ENCODE assay signal across 28 mouse cellular contexts in the genomic region with DNA sequence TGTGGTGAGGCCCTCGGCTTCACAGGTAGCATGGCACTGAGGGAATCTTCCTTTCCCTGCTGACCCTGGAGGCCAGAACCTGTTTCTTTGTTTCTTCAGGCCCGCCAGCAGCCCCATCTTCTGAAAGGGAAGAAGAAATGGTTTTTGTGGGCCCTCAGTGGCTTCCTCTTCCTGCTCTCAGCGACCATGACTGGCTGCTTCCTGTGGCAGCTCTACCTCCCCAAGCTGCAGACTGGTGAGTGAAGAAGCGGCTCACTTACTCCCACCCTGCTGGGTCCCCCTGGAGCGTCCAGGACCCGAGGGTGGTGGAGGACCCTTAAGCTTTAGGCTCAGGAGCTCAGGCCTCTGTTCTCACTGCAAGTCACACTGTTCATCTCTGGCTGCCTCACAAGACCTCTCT. TPM values are rescaled to one million over a fixed set of nuclear protein-coding genes. Genes with fewer than 3 reads are reported as not detected.
A peak's percentile ranks its signal among the peaks of the same experiment; 100 is the strongest.
DNase-seq lines count a peak whose midpoint lies in the region; TF ChIP-seq lines count a peak whose summit lies in the region.
"Had no signal": no experiment of that assay in that cellular context is flagged by ENCODE, and none has a peak within 500 bp of the region (broad histone marks: within the 10 kb centered on the region; RNA-seq: fewer than 3 reads in every experiment).

No protein-coding gene starts in this region.

- peak; percentile 34 for DNase-seq in thymus, adult 2 months
- DNase-seq in thymus, adult 18-20 months = no peak
- peak; percentile 39 for DNase-seq in induced T-regulatory cell, adult 2 months (ENCODE audit: low read depth)
- DNase-seq in spleen, postnatal 10 days (ENCODE audit: low spot score in 2 of 2) = peak; percentile 14 to 37
- DNase-seq in thymus, postnatal 4 days = peak; percentile 53
- no peak for DNase-seq in left cerebral cortex, adult 9 months (ENCODE audit: low spot score in 2 of 2)
- no peak for DNase-seq in limb, embryonic 10.5 days (ENCODE audit: low spot score)
- no peak for DNase-seq in heart, embryonic 10.5 days (ENCODE audit: low spot score)
- DNase-seq: cerebellum, adult 8-10 months; gastrocnemius, postnatal 10 days; heart, adult 18-20 months; kidney, adult 2 months; kidney, postnatal 14 days; liver, embryonic 13.5 days; lung, embryonic 14.5 days; lung, postnatal 4 days; midbrain, embryonic 14.5 days; right cerebral cortex, postnatal 14 days had no signal

- peak overlapping the region; percentile 65; the same call in 1 of the 2 replicates for H3K27ac ChIP-seq in thymus, adult 2 months (ENCODE audit: control insufficient read depth, insufficient read depth, low read length)
- H3K27ac ChIP-seq in limb, embryonic 10.5 days = no peak overlapping the region
- no peak overlapping the region for H3K27ac ChIP-seq in heart, embryonic 10.5 days
- H3K27ac ChIP-seq: forebrain, embryonic 13.5 days; limb, embryonic 12.5 days; liver, embryonic 13.5 days; neural tube, embryonic 15.5 days had no signal

- 6% methylated on average over 6 of the region's 6 CpGs for WGBS in thymus, adult 2 months
- 72% methylated on average over 6 of the region's 6 CpGs for WGBS in limb, embryonic 10.5 days
- 56% methylated on average over 6 of the region's 6 CpGs for WGBS in heart, embryonic 10.5 days

- H3K9me3 ChIP-seq in limb, embryonic 10.5 days (replicated peaks) = no peaks in the 10 kb centered on the region
- H3K9me3 ChIP-seq in heart, embryonic 10.5 days = no peaks in the 10 kb centered on the region
- H3K9me3 ChIP-seq: forebrain, embryonic 13.5 days; limb, embryonic 12.5 days; liver, embryonic 13.5 days; neural tube, embryonic 15.5 days had no signal

- peaks cover 13% of the 10 kb centered on the region for H3K4me1 ChIP-seq in thymus, adult 2 months (replicated peaks; ENCODE audit: control insufficient read depth, insufficient read depth, low read length)
- H3K4me1 ChIP-seq in limb, embryonic 10.5 days = no peaks in the 10 kb centered on the region
- peaks cover 10% of the 10 kb centered on the region; the same call in 1 of the 2 replicates for H3K4me1 ChIP-seq in heart, embryonic 10.5 days
- H3K4me1 ChIP-seq: limb, embryonic 12.5 days; liver, embryonic 13.5 days; neural tube, embryonic 15.5 days had no signal

- no peaks in the 10 kb centered on the region for H3K27me3 ChIP-seq in thymus, adult 2 months (ENCODE audit: control insufficient read depth, insufficient read depth, low read length)
- H3K27me3 ChIP-seq in limb, embryonic 10.5 days (ENCODE audit: low read depth, poor library complexity, severe bottlenecking) = peaks cover 5% of the 10 kb centered on the region; the same call in 1 of the 2 replicates
- 0 out of 2 replicates have a peak, but pooled peaks cover 16% of the 10 kb centered on the region for H3K27me3 ChIP-seq in heart, embryonic 10.5 days (ENCODE audit: insufficient read depth, poor library complexity, severe bottlenecking)
- H3K27me3 ChIP-seq: CH12.LX; forebrain, embryonic 13.5 days; liver, embryonic 13.5 days had no signal

- TF ChIP-seq POLR2A in thymus, adult 2 months (IDR thresholded peaks at IDR 0.05; ENCODE audit: control insufficient read depth, extremely low read depth, insufficient read depth, low read length, poor library complexity) = peak; percentile 27; the same call in 1 of the 2 replicates

- no peaks in the 10 kb centered on the region for H3K36me3 ChIP-seq in thymus, adult 2 months (ENCODE audit: control insufficient read depth, insufficient read depth, low read length)
- no peaks in the 10 kb centered on the region for H3K36me3 ChIP-seq in limb, embryonic 10.5 days
- H3K36me3 ChIP-seq in heart, embryonic 10.5 days = no peaks in the 10 kb centered on the region
- H3K36me3 ChIP-seq: limb, embryonic 12.5 days; liver, embryonic 13.5 days; neural tube, embryonic 15.5 days had no signal

- no peak for TF ChIP-seq CTCF in thymus, adult 2 months (IDR thresholded peaks at IDR 0.05; ENCODE audit: borderline replicate concordance, control insufficient read depth, extremely low read depth, insufficient read depth, low read length, poor library complexity)

- no peak overlapping the region for H3K4me3 ChIP-seq in thymus, adult 2 months (ENCODE audit: control insufficient read depth, insufficient read depth, low read length)
- H3K4me3 ChIP-seq in limb, embryonic 10.5 days = no peak overlapping the region
- no peak overlapping the region for H3K4me3 ChIP-seq in heart, embryonic 10.5 days
- H3K4me3 ChIP-seq: erythroblast, embryonic 14.5 days; forebrain, embryonic 13.5 days; limb, embryonic 12.5 days; liver, embryonic 13.5 days; neural tube, embryonic 15.5 days had no signal

RNA-seq across cellular contexts. Expression of gene Lactbl1, which starts 4.2 kb away (rescaled TPM):
- 1.1 and 1.2 TPM in 2 replicates for polyA plus RNA-seq in thymus, adult 2 months (2012; rRNA removed)
- polyA plus RNA-seq in limb, embryonic 10.5 days (2016; fragmentation: Nextera tagmentation; extraction: Ambion mirVana) = not detected in 2 replicates
- polyA plus RNA-seq in heart, embryonic 10.5 days (2016; fragmentation: Nextera tagmentation; extraction: Ambion mirVana) = not detected in 2 replicates
- polyA plus RNA-seq: embryonic facial prominence, embryonic 11.5 days; forebrain, embryonic 13.5 days; hindbrain, embryonic 11.5 days; kidney, adult 2 months; limb, embryonic 12.5 days; liver, embryonic 13.5 days; lung, embryonic 14.5 days; midbrain, embryonic 14.5 days had no signal

RNA-seq across cellular contexts. Expression of gene Tex46, which starts 16.4 kb away (rescaled TPM):
- polyA plus RNA-seq in thymus, adult 2 months (2012; rRNA removed) = not detected in 2 replicates
- polyA plus RNA-seq in limb, embryonic 10.5 days (2016; fragmentation: Nextera tagmentation; extraction: Ambion mirVana) = not detected in 2 replicates
- not detected in 2 replicates for polyA plus RNA-seq in heart, embryonic 10.5 days (2016; fragmentation: Nextera tagmentation; extraction: Ambion mirVana)
- polyA plus RNA-seq: embryonic facial prominence, embryonic 11.5 days; erythroblast, embryonic 14.5 days; forebrain, embryonic 13.5 days; frontal cortex, adult 2 months; heart, embryonic 16.5 days; hindbrain, embryonic 11.5 days; inflammation-experienced regulatory T-cells, adult 6 months; kidney, adult 2 months; limb, embryonic 12.5 days; liver, embryonic 13.5 days; lung, embryonic 14.5 days; midbrain, embryonic 14.5 days; neural tube, embryonic 15.5 days had no signal

RNA-seq across cellular contexts. Expression of gene Kdm1a, which starts 24.1 kb away (rescaled TPM):
- 64.3 and 70.4 TPM in 2 replicates for polyA plus RNA-seq in thymus, adult 2 months (2012; rRNA removed)
- polyA plus RNA-seq in limb, embryonic 10.5 days (2016; fragmentation: Nextera tagmentation; extraction: Ambion mirVana) = 58.7 and 62.0 TPM in 2 replicates
- 31.5 and 50.1 TPM in 2 replicates for polyA plus RNA-seq in heart, embryonic 10.5 days (2016; fragmentation: Nextera tagmentation; extraction: Ambion mirVana)

Comparison
In these comparisons a context has a peak if more than half of its experiments do, and no peak if none do; other contexts are left out.
1. DNase-seq: peak in thymus, adult 2 months (single experiment), induced T-regulatory cell, adult 2 months (single experiment), spleen, postnatal 10 days (2 of 2) and thymus, postnatal 4 days (single experiment); none in thymus, adult 18-20 months (0 of 2), left cerebral cortex, adult 9 months (0 of 2), limb, embryonic 10.5 days (single experiment) and heart, embryonic 10.5 days (single experiment).